Mouse (Mus musculus): Measurements from ENCODE around the gene Epb41l5. TPM values are rescaled to one million over a fixed set of nuclear protein-coding genes. Genes with fewer than 3 reads are reported as not detected.

Gene Epb41l5
- total and polyA plus RNA-seq, 2 experiments from 2014 or later = 4.2 to 6.8 TPM

DNA sequence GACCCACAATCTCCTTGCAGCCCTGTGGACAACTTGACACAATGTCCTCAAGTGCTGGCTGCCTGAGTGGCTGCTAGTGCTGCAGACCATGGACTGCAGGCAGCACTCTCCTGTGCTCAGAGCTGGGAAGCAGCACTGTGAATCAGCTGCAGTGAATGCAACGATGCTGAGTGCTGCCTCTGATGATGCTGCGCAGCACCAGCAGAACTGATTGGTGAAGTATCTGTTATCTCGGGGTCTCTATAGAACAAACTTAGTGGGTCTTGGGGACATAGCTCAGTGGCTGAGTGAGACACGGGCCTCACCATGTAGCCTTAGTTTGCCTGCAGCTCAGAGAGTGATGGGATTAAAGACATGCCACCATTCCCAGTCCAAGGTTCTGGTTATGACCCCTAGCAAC lies 103.1 kb downstream of the Epb41l5 start:
- Histone ChIP-seq H3K4me3 (ENCODE audit: low read depth, low read length) (no peak overlapping the region), H3K9me3 (replicated peaks; ENCODE audit: control insufficient read depth, low read length) (no peaks in the 10 kb centered on the region), H3K4me1 (ENCODE audit: control insufficient read depth, insufficient read depth) (peaks cover 7% of the 10 kb centered on the region), H3K36me3 (replicated peaks; ENCODE audit: control insufficient read depth, insufficient read depth, low read length) (no peaks in the 10 kb centered on the region), H3K4me2 (ENCODE audit: low read depth, low read length) (no peak overlapping the region), H3K9ac (replicated peaks; ENCODE audit: low read depth, low read length) (no peak overlapping the region), H3K27ac (ENCODE audit: low read depth) (no peak overlapping the region), H3K27me3 (ENCODE audit: control insufficient read depth, insufficient read depth, low read length) (no peaks in the 10 kb centered on the region)
- no peak for TF ChIP-seq EP300 (IDR thresholded peaks at IDR 0.05; ENCODE audit: low read depth)
- no peak for TF ChIP-seq CTCF (IDR thresholded peaks at IDR 0.05; ENCODE audit: low read depth)
- DNase-seq (ENCODE audit: low spot score) = no peak
- WGBS = 48% methylated on average over 4 of the region's 4 CpGs
- ATAC-seq (ENCODE audit: insufficient read depth, low read depth) = no peak

DNA sequence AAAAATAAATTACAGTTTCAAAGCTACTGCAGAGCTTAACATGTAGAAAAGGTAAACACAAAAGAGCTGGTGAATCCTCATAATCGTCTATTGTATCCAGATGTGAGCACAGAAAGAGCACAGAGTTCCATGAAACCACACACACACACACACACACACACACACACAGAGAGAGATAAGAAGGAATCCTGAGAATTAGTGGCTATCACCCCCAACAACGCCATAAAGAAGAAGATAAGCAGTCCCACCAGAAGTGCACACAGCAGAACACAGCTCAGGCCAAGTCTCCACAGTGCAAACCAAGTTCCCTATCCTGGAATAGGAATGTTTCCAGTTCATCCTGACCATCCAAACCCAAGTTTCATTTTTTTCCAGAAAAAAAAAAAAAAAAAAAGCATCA lies 103.6 kb downstream of the Epb41l5 start:
- TF ChIP-seq EP300 (IDR thresholded peaks at IDR 0.05; ENCODE audit: low read depth) (no peak), CTCF (IDR thresholded peaks at IDR 0.05; ENCODE audit: low read depth) (no peak)

DNA sequence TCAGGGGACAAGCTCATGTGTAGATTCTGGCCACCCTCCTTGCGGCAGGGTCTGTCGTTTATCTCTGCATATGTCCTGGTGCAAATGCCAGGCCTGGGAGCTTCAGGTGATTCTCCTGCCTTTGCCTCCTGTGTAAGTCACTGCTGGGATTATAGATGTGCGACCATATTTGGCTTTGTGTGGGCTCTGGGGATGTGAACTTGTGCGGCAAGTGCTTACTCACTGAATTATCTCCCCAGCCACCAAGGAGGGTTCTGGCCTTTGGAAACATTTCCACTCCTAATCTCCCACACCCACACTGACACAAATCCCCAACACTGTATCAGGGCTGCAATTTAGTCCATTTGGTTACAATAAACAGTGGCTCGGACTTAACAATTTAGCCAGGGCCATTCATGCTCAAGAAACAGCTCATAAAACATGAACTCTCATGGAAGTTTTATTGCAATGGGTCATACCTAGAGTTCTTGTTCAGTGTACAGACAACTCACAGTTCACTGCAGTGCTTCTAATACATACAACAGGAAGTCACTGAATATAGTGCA lies 104.1 kb downstream of the Epb41l5 start:
- no peaks in the 10 kb centered on the region for H3K9me3 ChIP-seq (replicated peaks; ENCODE audit: control insufficient read depth, low read length)
- H3K27ac ChIP-seq (ENCODE audit: low read depth) = no peak overlapping the region
- WGBS = 59% methylated on average over 5 of the region's 5 CpGs
- DNase-seq (ENCODE audit: low spot score) (no peak), ATAC-seq (ENCODE audit: insufficient read depth, low read depth) (no peak)
- no peak for TF ChIP-seq EP300 (IDR thresholded peaks at IDR 0.05; ENCODE audit: low read depth)
- TF ChIP-seq CTCF (IDR thresholded peaks at IDR 0.05; ENCODE audit: low read depth) = no peak
- H3K4me3 ChIP-seq (ENCODE audit: low read depth, low read length) = no peak overlapping the region
- H3K27me3 ChIP-seq (ENCODE audit: control insufficient read depth, insufficient read depth, low read length) = no peaks in the 10 kb centered on the region
- H3K9ac ChIP-seq (replicated peaks; ENCODE audit: low read depth, low read length) = no peak overlapping the region
- H3K4me1 ChIP-seq (ENCODE audit: control insufficient read depth, insufficient read depth) = peaks cover 7% of the 10 kb centered on the region
- H3K4me2 ChIP-seq (ENCODE audit: low read depth, low read length) = no peak overlapping the region
- H3K36me3 ChIP-seq (replicated peaks; ENCODE audit: control insufficient read depth, insufficient read depth, low read length) = no peaks in the 10 kb centered on the region

More for the DNA sequence above, 103.6 kb downstream of the Epb41l5 start:
- no peak for ATAC-seq (ENCODE audit: insufficient read depth, low read depth)
- Histone ChIP-seq H3K4me2 (ENCODE audit: low read depth, low read length) (no peak overlapping the region), H3K9ac (replicated peaks; ENCODE audit: low read depth, low read length) (no peak overlapping the region), H3K9me3 (replicated peaks; ENCODE audit: control insufficient read depth, low read length) (no peaks in the 10 kb centered on the region), H3K27me3 (ENCODE audit: control insufficient read depth, insufficient read depth, low read length) (no peaks in the 10 kb centered on the region), H3K4me3 (ENCODE audit: low read depth, low read length) (no peak overlapping the region), H3K36me3 (replicated peaks; ENCODE audit: control insufficient read depth, insufficient read depth, low read length) (no peaks in the 10 kb centered on the region), H3K27ac (ENCODE audit: low read depth) (no peak overlapping the region), H3K4me1 (ENCODE audit: control insufficient read depth, insufficient read depth) (peaks cover 7% of the 10 kb centered on the region)
- 12% methylated on average over 2 of the region's 2 CpGs for WGBS
- no peak for DNase-seq (ENCODE audit: low spot score)

DNA sequence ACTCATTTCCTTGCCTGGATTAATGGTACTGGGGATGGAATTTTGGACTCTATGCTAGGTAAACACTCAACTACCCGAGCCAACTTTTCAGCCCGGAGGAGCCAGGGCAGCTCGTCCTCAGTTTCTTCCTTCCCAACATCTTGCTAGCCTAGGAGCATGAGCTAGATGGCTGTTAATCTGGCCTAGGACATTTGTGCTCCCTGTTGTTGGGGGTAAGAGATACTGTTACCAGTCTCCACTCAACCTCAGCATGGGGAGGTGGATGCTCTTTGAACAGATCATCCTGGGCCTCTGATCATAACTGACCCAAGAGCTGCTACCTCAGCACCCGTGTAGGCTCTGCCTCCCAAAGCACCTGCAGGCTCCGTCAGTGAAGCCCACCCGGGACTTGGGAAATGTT lies 105.5 kb downstream of the Epb41l5 start:
- H3K4me1 ChIP-seq (ENCODE audit: control insufficient read depth, insufficient read depth) = peaks cover 7% of the 10 kb centered on the region
- no peak for TF ChIP-seq CTCF (IDR thresholded peaks at IDR 0.05; ENCODE audit: low read depth)
- TF ChIP-seq EP300 (IDR thresholded peaks at IDR 0.05; ENCODE audit: low read depth) = no peak
- 78% methylated on average over 6 of the region's 6 CpGs for WGBS

DNA sequence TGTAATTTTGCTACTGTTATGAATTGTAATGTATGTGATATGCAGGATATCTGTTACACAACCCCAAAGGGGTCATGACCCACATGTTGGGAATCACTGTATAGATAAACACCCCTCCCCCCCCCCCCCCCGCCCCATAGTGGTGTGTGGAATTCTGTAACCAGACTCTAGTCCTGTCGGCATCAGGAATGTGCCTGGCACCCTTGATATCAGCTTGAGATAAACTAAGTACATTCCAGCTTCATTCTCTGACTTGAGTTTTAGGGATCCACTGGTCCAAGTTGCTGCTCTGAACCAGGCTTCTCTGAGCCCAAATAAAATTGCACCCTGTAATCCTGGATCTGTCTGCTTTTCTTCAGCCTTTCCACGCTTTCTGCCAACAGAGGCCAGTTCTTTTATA lies 107.2 kb downstream of the Epb41l5 start:
- TF ChIP-seq EP300 (IDR thresholded peaks at IDR 0.05; ENCODE audit: low read depth) (no peak), CTCF (IDR thresholded peaks at IDR 0.05; ENCODE audit: low read depth) (no peak)
- 21% methylated on average over 3 of the region's 3 CpGs for WGBS
- H3K9ac ChIP-seq (replicated peaks; ENCODE audit: low read depth, low read length) = no peak overlapping the region
- H3K4me2 ChIP-seq (ENCODE audit: low read depth, low read length) = no peak overlapping the region
- no peak for DNase-seq (ENCODE audit: low spot score)
- H3K27ac ChIP-seq (ENCODE audit: low read depth) = no peak overlapping the region
- H3K36me3 ChIP-seq (replicated peaks; ENCODE audit: control insufficient read depth, insufficient read depth, low read length) = no peaks in the 10 kb centered on the region
- peaks cover 7% of the 10 kb centered on the region for H3K4me1 ChIP-seq (ENCODE audit: control insufficient read depth, insufficient read depth)
- no peaks in the 10 kb centered on the region for H3K27me3 ChIP-seq (ENCODE audit: control insufficient read depth, insufficient read depth, low read length)
- H3K4me3 ChIP-seq (ENCODE audit: low read depth, low read length) = no peak overlapping the region
- no peak for ATAC-seq (ENCODE audit: insufficient read depth, low read depth)
- no peaks in the 10 kb centered on the region for H3K9me3 ChIP-seq (replicated peaks; ENCODE audit: control insufficient read depth, low read length)

More for the DNA sequence above, 105.5 kb downstream of the Epb41l5 start:
- no peaks in the 10 kb centered on the region for H3K9me3 ChIP-seq (replicated peaks; ENCODE audit: control insufficient read depth, low read length)
- no peak overlapping the region for H3K4me2 ChIP-seq (ENCODE audit: low read depth, low read length)
- DNase-seq (ENCODE audit: low spot score) = no peak
- no peak overlapping the region for H3K9ac ChIP-seq (replicated peaks; ENCODE audit: low read depth, low read length)
- ATAC-seq (ENCODE audit: insufficient read depth, low read depth) = no peak
- no peaks in the 10 kb centered on the region for H3K36me3 ChIP-seq (replicated peaks; ENCODE audit: control insufficient read depth, insufficient read depth, low read length)
- H3K4me3 ChIP-seq (ENCODE audit: low read depth, low read length) = no peak overlapping the region
- no peak overlapping the region for H3K27ac ChIP-seq (ENCODE audit: low read depth)
- H3K27me3 ChIP-seq (ENCODE audit: control insufficient read depth, insufficient read depth, low read length) = no peaks in the 10 kb centered on the region
